Mouse (Mus musculus) thymus, postnatal 36 days (tissue): ENCODE measurements around the gene Zc3h13.

ENCODE experiments used
- DNase-seq, 2 experiments: peaks; one replicate each; pipeline ENCODE4 v3.0.0; 2022; ENCODE audit warnings: mixed read lengths in 2 of 2

Zc3h13 gene

GRCm38 (mm10) chr14:75328062-75328461 is 43.9 kb downstream of the Zc3h13 start:
- DNase-seq: no peak

GRCm38 (mm10) chr14:75330621-75331020 is 46.4 kb downstream of the Zc3h13 start:
- DNase-seq: peak; percentile 24 to 33

- DNase-seq: no peak
These were observed 50.1 kb downstream of the Zc3h13 start for GRCm38 (mm10) chr14:75334321-75334720.

GRCm38 (mm10) chr14:75337884-75338283 is 53.7 kb downstream of the Zc3h13 start:
- DNase-seq: no peak

- no peak for DNase-seq
These were observed 61.9 kb downstream of the Zc3h13 start for GRCm38 (mm10) chr14:75346041-75346440.

GRCm38 (mm10) chr14:75351626-75352025 is 67.5 kb downstream of the Zc3h13 start:
- no peak for DNase-seq

GRCm38 (mm10) chr14:75363316-75363715 is 79.1 kb downstream of the Zc3h13 start:
- DNase-seq: no peak

- DNase-seq: no peak
These were observed 81.3 kb downstream of the Zc3h13 start for GRCm38 (mm10) chr14:75365301-75366035.

GRCm38 (mm10) chr14:75366741-75367140 is 82.6 kb downstream of the Zc3h13 start:
- DNase-seq: no peak

- DNase-seq: no peak
These were observed 83.3 kb downstream of the Zc3h13 start for GRCm38 (mm10) chr14:75367503-75367902.

GRCm38 (mm10) chr14:75369880-75370279 is 85.7 kb downstream of the Zc3h13 start:
- no peak for DNase-seq

GRCm38 (mm10) chr14:75375006-75375598 is 90.9 kb downstream of the Zc3h13 start:
- DNase-seq: no peak

GRCm38 (mm10) chr14:75376256-75376655 is 92.1 kb downstream of the Zc3h13 start:
- DNase-seq: no peak

- no peak for DNase-seq
These were observed 93.4 kb downstream of the Zc3h13 start for GRCm38 (mm10) chr14:75377612-75378011.
